Comparison of ENCODE assay signal across 10 mouse cellular contexts in the genomic region with DNA sequence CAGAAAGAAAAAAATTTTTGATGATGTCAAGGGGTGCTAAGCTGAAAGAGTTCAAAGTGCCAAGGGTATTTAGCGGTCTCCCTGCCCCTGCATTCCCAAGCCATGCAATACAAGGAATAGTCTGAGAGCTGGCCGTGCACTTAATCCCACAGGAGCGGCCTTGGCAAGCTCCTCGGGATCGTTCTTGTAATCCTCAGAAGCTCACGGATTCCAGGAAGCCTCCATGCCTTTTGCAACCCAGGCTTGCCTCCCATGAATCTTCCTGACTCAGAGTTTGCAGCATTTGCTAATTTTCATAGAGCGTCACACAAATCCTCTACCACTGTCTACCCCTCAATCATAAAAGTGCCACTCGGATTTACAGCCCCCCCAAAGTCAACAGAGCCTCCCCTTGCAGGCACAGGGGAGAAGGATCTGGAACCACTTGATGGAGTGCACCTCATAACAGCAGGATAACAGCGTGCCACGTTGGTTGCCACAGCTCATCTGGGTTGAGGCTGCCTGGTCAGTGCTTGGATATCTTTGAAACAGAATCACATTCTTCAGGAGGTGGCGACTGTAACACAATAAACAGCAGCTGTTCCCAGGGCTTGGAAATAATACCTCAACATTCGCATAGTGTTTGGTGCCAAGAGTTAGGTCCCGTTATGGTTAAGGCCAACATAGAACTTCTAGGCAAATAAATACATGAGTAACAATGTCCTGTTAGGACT.
DNase-seq lines count a peak whose midpoint lies in the region; ATAC-seq and TF ChIP-seq lines count a peak whose summit lies in the region.
"Had no signal": no experiment of that assay in that cellular context is flagged by ENCODE, and none has a peak within 500 bp of the region (broad histone marks: within the 10 kb centered on the region; RNA-seq: fewer than 3 reads in every experiment).

No protein-coding gene starts in this region.

- WGBS in kidney, embryonic 16.5 days = 35% methylated on average over 13 of the region's 13 CpGs

- no peak overlapping the region for H3K4me2 ChIP-seq in kidney, embryonic 16.5 days (replicated peaks; ENCODE audit: low read depth, low read length)
- H3K4me2 ChIP-seq: neural tube, embryonic 12.5 days had no signal

- H3K9ac ChIP-seq in kidney, embryonic 16.5 days (replicated peaks; ENCODE audit: low read length) = no peak overlapping the region
- H3K9ac ChIP-seq: neural tube, embryonic 12.5 days had no signal

- no peaks in the 10 kb centered on the region for H3K4me1 ChIP-seq in kidney, embryonic 16.5 days (ENCODE audit: insufficient read depth, low read length)
- H3K4me1 ChIP-seq: neural tube, embryonic 12.5 days had no signal

- TF ChIP-seq CTCF in gastrocnemius, adult 2 months (IDR thresholded peaks at IDR 0.05) = no peak

- no peaks in the 10 kb centered on the region for H3K36me3 ChIP-seq in kidney, embryonic 16.5 days (ENCODE audit: insufficient read depth, low read length)
- H3K36me3 ChIP-seq: neural tube, embryonic 12.5 days had no signal

- H3K27ac ChIP-seq in gastrocnemius, adult 2 months = peak overlapping the region; percentile 50
- no peak overlapping the region for H3K27ac ChIP-seq in kidney, embryonic 16.5 days (ENCODE audit: low read length)
- H3K27ac ChIP-seq: neural tube, embryonic 12.5 days had no signal

- H3K27me3 ChIP-seq in kidney, embryonic 16.5 days (ENCODE audit: insufficient read depth, low read length) = no peaks in the 10 kb centered on the region
- H3K27me3 ChIP-seq: neural tube, embryonic 12.5 days had no signal

- H3K9me3 ChIP-seq in kidney, embryonic 16.5 days (ENCODE audit: low read length) = no peaks in the 10 kb centered on the region
- H3K9me3 ChIP-seq: neural tube, embryonic 12.5 days had no signal

- ATAC-seq in kidney, embryonic 16.5 days (ENCODE audit: low FRiP score, low TSS enrichment) = 0 out of 2 replicates have a peak, but pooled peaks have one; percentile 23
- ATAC-seq in activated CD4-positive, CD25-positive, alpha-beta regulatory T cell, adult 4 months = no peak
- ATAC-seq in monocyte, adult 5-6 weeks (replicated peaks; ENCODE audit: insufficient number of reproducible peaks, low FRiP score, low TSS enrichment, poor library complexity, severe bottlenecking) = no peak

- intact Hi-C loops in gastrocnemius, adult 2 months (cut with DNase I) = loop anchor here (5.0 kb wide), 1 partner anchor 35 kb away; no protein-coding TSS in a partner anchor

- peak overlapping the region; percentile 11 for H3K4me3 ChIP-seq in gastrocnemius, adult 2 months
- H3K4me3 ChIP-seq in kidney, embryonic 16.5 days (ENCODE audit: low read length) = no peak overlapping the region
- H3K4me3 ChIP-seq: neural tube, embryonic 12.5 days had no signal

- peak; percentile 23 to 36 for DNase-seq in cerebellum, postnatal 10 days
- no peak for DNase-seq in cerebellum, adult 11-12 months
- DNase-seq in 3134 (ENCODE audit: extremely low read depth, insufficient read length, low spot score) = peak; percentile 55
- DNase-seq in gastrocnemius, adult 2 months = peak; percentile 85
- DNase-seq in retina, postnatal 1 day = no peak
- DNase-seq: lung, postnatal 4 days had no signal

Comparison
In these comparisons a context has a peak if more than half of its experiments do, and no peak if none do; other contexts are left out.
1. DNase-seq: peak in cerebellum, postnatal 10 days (2 of 2), 3134 (single experiment) and gastrocnemius, adult 2 months (single experiment); none in cerebellum, adult 11-12 months (single experiment) and retina, postnatal 1 day (single experiment).